Mouse (Mus musculus) MEL (cell line): ENCODE measurements at regions not wholly inside any gene's neighbourhood (a gene's known extent, or its start where the extent isn't known, plus 50 kb on each side); places are given as distances from the start of the nearest gene placed in this dataset.

Experiments
- DNase-seq: peaks from one replicate; pipeline ENCODE4 v3.0.0; 2011; ENCODE audit warnings: low read depth, low spot score
- H3K27ac ChIP-seq: 2 replicates; pipeline ENCODE4 v1.5.1; 2012; ENCODE audit warnings: low read depth, mild to moderate bottlenecking, control low read depth, low read length, moderate library complexity; ENCODE audit not compliant: control insufficient read depth
- H3K27me3 ChIP-seq, 2 experiments: fragments of 150-350 bp in 1 of 2; sonication (generic) in 1 of 2; 2 replicates each; pipeline ENCODE4 v1.6.1; 2012; ENCODE audit warnings: low read length in 2 of 2, mild to moderate bottlenecking in 2 of 2, improper control_type of control experiment in 1 of 2, moderate library complexity in 1 of 2; ENCODE audit not compliant: insufficient read depth in 2 of 2, control insufficient read depth in 1 of 2
- H3K36me3 ChIP-seq, 2 experiments: 2 replicates each; pipeline ENCODE4 v1.6.1; 2012 to 2014; ENCODE audit warnings: low read length in 2 of 2, improper control_type of control experiment in 1 of 2, inconsistent platforms in 1 of 2, mild to moderate bottlenecking in 1 of 2; ENCODE audit not compliant: insufficient read depth in 2 of 2, control insufficient read depth in 1 of 2
- H3K4me1 ChIP-seq, 2 experiments: fragments of 150-350 bp in 1 of 2; sonication (generic) in 1 of 2; 2 replicates each; pipeline ENCODE4 v1.6.1; 2012; ENCODE audit warnings: low read length in 2 of 2, improper control_type of control experiment in 1 of 2, mild to moderate bottlenecking in 1 of 2; ENCODE audit not compliant: insufficient read depth in 2 of 2, control insufficient read depth in 1 of 2
- H3K4me3 ChIP-seq, 2 experiments: fragments of 150-350 bp in 1 of 2; sonication (generic) in 1 of 2; 2 replicates each; pipeline ENCODE4 v1.5.1; 2012; ENCODE audit warnings: low read depth in 2 of 2, low read length in 2 of 2, mild to moderate bottlenecking in 2 of 2, moderate library complexity in 2 of 2, control low read depth in 1 of 2, improper control_type of control experiment in 1 of 2; ENCODE audit not compliant: control insufficient read depth in 1 of 2, insufficient read depth in 1 of 2
- H3K79me2 ChIP-seq: 2 replicates; pipeline ENCODE4 v1.6.1; 2012; ENCODE audit warnings: mild to moderate bottlenecking, low read length, moderate library complexity; ENCODE audit not compliant: control insufficient read depth, poor library complexity, insufficient read depth
- H3K9ac ChIP-seq: 2 replicates; pipeline ENCODE4 v1.6.1; 2012; ENCODE audit warnings: low read depth, mild to moderate bottlenecking, control low read depth, low read length, moderate library complexity; ENCODE audit not compliant: control insufficient read depth, poor library complexity, severe bottlenecking
- H3K9me3 ChIP-seq: fragments of 150-350 bp; sonication (generic); replicated peaks from 2 replicates; pipeline ENCODE4 v1.6.1; 2012; ENCODE audit warnings: mild to moderate bottlenecking, low read length, improper control_type of control experiment, moderate library complexity; ENCODE audit not compliant: insufficient read depth
- BHLHE40 ChIP-seq: IDR thresholded peaks from 2 replicates; pipeline ENCODE4 v1.6.1; 2012; ENCODE audit warnings: low read depth, mild to moderate bottlenecking, inconsistent platforms, low read length, improper control_type of control experiment, borderline replicate concordance
- E2F4 ChIP-seq: IDR thresholded peaks from 2 replicates; pipeline ENCODE4 v1.6.1; 2011; ENCODE audit warnings: low read depth, low read length, improper control_type of control experiment, borderline replicate concordance
- ELF1 ChIP-seq: IDR thresholded peaks from 2 replicates; pipeline ENCODE4 v1.6.1; 2014; ENCODE audit warnings: low read depth, mild to moderate bottlenecking, inconsistent platforms, low read length, improper control_type of control experiment, moderate library complexity
- ETS1 ChIP-seq: IDR thresholded peaks from 2 replicates; pipeline ENCODE4 v1.6.1; 2012; ENCODE audit warnings: low read depth, mild to moderate bottlenecking, inconsistent platforms, low read length, improper control_type of control experiment, moderate library complexity
- GABPA ChIP-seq: IDR thresholded peaks from 2 replicates; pipeline ENCODE4 v1.6.1; 2012; ENCODE audit warnings: low read depth, mild to moderate bottlenecking, inconsistent platforms, low read length, improper control_type of control experiment, moderate library complexity
- GATA1 ChIP-seq: IDR thresholded peaks from 2 replicates; pipeline ENCODE4 v1.6.1; 2011; ENCODE audit warnings: low read depth, low read length, improper control_type of control experiment
- HCFC1 ChIP-seq: IDR thresholded peaks from 2 replicates; pipeline ENCODE4 v1.6.1; 2012; ENCODE audit warnings: low read depth, mild to moderate bottlenecking, inconsistent platforms, low read length, improper control_type of control experiment, moderate library complexity
- JUND ChIP-seq: IDR thresholded peaks from 2 replicates; pipeline ENCODE4 v1.6.1; 2011; ENCODE audit warnings: low read depth, mild to moderate bottlenecking, improper control_type of control experiment, low read length
- KAT2A ChIP-seq: conservative IDR thresholded peaks from 2 replicates; pipeline ENCODE4 v1.6.1; 2012; ENCODE audit warnings: low read depth, low read length, improper control_type of control experiment, inconsistent platforms
- MAFK ChIP-seq: IDR thresholded peaks from 2 replicates; pipeline ENCODE4 v1.6.1; 2011; ENCODE audit warnings: low read depth, mild to moderate bottlenecking, low read length, improper control_type of control experiment, borderline replicate concordance
- MAX ChIP-seq: IDR thresholded peaks from 2 replicates; pipeline ENCODE4 v1.6.1; 2011; ENCODE audit warnings: low read length, improper control_type of control experiment
- MAZ ChIP-seq: IDR thresholded peaks from 2 replicates; pipeline ENCODE4 v1.6.1; 2012; ENCODE audit warnings: low read depth, mild to moderate bottlenecking, inconsistent platforms, low read length, improper control_type of control experiment
- MYC ChIP-seq: IDR thresholded peaks from 2 replicates; pipeline ENCODE4 v1.6.1; 2011; ENCODE audit warnings: low read depth, mild to moderate bottlenecking, low read length, improper control_type of control experiment, moderate library complexity
- NELFE ChIP-seq: IDR thresholded peaks from 2 replicates; pipeline ENCODE4 v1.6.1; 2011; ENCODE audit warnings: low read depth, low read length, improper control_type of control experiment
- NRF1 ChIP-seq: IDR thresholded peaks from 2 replicates; pipeline ENCODE4 v1.6.1; 2014; ENCODE audit warnings: low read depth, mild to moderate bottlenecking, inconsistent platforms, low read length, improper control_type of control experiment, moderate library complexity; ENCODE audit not compliant: poor library complexity, insufficient read depth, severe bottlenecking
- POLR2A ChIP-seq, 2 experiments: IDR thresholded peaks; 2 replicates each; pipeline ENCODE4 v1.6.1; 2011 to 2012; ENCODE audit warnings: low read length in 2 of 2, mild to moderate bottlenecking in 2 of 2, control low read depth in 1 of 2, improper control_type of control experiment in 1 of 2, low read depth in 1 of 2, moderate library complexity in 1 of 2; ENCODE audit not compliant: control insufficient read depth in 1 of 2, insufficient read depth in 1 of 2, poor library complexity in 1 of 2
- POLR2AphosphoS5 ChIP-seq: IDR thresholded peaks from 2 replicates; pipeline ENCODE4 v1.6.1; 2012; ENCODE audit warnings: low read depth, borderline replicate concordance, mild to moderate bottlenecking, inconsistent platforms, low read length, moderate library complexity, mixed read lengths
- RAD21 ChIP-seq: IDR thresholded peaks from 2 replicates; pipeline ENCODE4 v1.6.1; 2011; ENCODE audit warnings: mild to moderate bottlenecking, low read depth, low read length, improper control_type of control experiment
- RCOR1 ChIP-seq: IDR thresholded peaks from 2 replicates; pipeline ENCODE4 v1.6.1; 2012; ENCODE audit warnings: low read depth, mild to moderate bottlenecking, inconsistent platforms, low read length, improper control_type of control experiment
- SIN3A ChIP-seq: IDR thresholded peaks from 2 replicates; pipeline ENCODE4 v1.6.1; 2012; ENCODE audit warnings: low read length, improper control_type of control experiment, inconsistent platforms
- TAL1 ChIP-seq: IDR thresholded peaks from 2 replicates; pipeline ENCODE4 v1.6.1; 2012; ENCODE audit warnings: mild to moderate bottlenecking, inconsistent platforms, low read length, moderate library complexity, mixed read lengths
- UBTF ChIP-seq: IDR thresholded peaks from 2 replicates; pipeline ENCODE4 v1.6.1; 2012; ENCODE audit warnings: low read depth, mild to moderate bottlenecking, inconsistent platforms, low read length, improper control_type of control experiment, moderate library complexity, borderline replicate concordance; ENCODE audit not compliant: insufficient read depth
- USF1 ChIP-seq: IDR thresholded peaks from 2 replicates; pipeline ENCODE4 v1.6.1; 2014; ENCODE audit warnings: low read depth, mild to moderate bottlenecking, inconsistent platforms, low read length, improper control_type of control experiment, moderate library complexity
- USF2 ChIP-seq, 2 experiments: IDR thresholded peaks; 2 replicates each; pipeline ENCODE4 v1.6.1; 2011 to 2012; ENCODE audit warnings: improper control_type of control experiment in 2 of 2, low read length in 2 of 2, borderline replicate concordance in 1 of 2, inconsistent platforms in 1 of 2, low read depth in 1 of 2, mild to moderate bottlenecking in 1 of 2; ENCODE audit not compliant: insufficient read depth in 1 of 2
- ZC3H11A ChIP-seq: IDR thresholded peaks from 2 replicates; pipeline ENCODE4 v1.6.1; 2012; ENCODE audit warnings: low read depth, mild to moderate bottlenecking, inconsistent platforms, low read length, improper control_type of control experiment
- ZMIZ1 ChIP-seq: IDR thresholded peaks from 2 replicates; pipeline ENCODE4 v1.6.1; 2012; ENCODE audit warnings: low read depth, mild to moderate bottlenecking, inconsistent platforms, low read length, improper control_type of control experiment, moderate library complexity

DNA sequence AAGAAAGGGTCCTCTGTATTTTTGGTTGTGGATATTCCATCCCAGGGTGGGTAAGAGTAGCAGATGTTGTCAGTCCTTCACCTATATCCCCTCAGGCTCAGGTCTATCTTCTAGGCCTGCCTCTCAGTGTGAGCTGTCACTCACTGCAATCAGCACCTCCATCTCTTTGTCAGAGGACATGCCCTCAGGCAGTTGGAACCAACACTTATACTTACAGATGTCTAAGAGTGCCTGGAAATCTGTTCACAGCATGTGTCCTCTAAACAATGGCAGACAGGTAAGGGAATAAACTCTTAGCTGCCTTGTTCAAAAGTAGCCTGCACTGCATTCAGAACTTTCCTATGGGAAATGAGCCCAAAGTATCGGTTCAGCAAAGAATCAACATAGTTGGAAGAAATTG lies 153.1 kb upstream of the Gap43 start:
- Histone ChIP-seq H3K27ac (no peak overlapping the region), H3K9ac (no peak overlapping the region)
- no peak for TF ChIP-seq POLR2AphosphoS5
- TF ChIP-seq NELFE, result no peak
- no peak for TF ChIP-seq MAZ
- no peak for TF ChIP-seq ZMIZ1
- no peak for TF ChIP-seq SIN3A
- no peak for TF ChIP-seq RAD21
- no peak for TF ChIP-seq GABPA
- TF ChIP-seq USF2 (IDR thresholded peaks at IDR 0.05; ENCODE audit: borderline replicate concordance in 1 of 2, insufficient read depth in 1 of 2, low read depth in 1 of 2, low read length in 2 of 2), result no peak
- TF ChIP-seq JUND, result no peak
- no peak for TF ChIP-seq ETS1
- no peak for TF ChIP-seq KAT2A
- TF ChIP-seq MAX, result no peak
- no peak for TF ChIP-seq RCOR1
- TF ChIP-seq GATA1, result no peak
- no peak for TF ChIP-seq USF1
- no peak for TF ChIP-seq UBTF

GRCm38 (mm10) chr16:42488745-42489144 lies 148.3 kb upstream of the Gap43 start:
- DNase-seq, result no peak
- Histone ChIP-seq H3K36me3 (no peaks in the 10 kb centered on the region), H3K9ac (no peak overlapping the region), H3K4me3 (no peak overlapping the region), H3K27ac (no peak overlapping the region), H3K4me1 (no peaks in the 10 kb centered on the region), H3K9me3 (no peaks in the 10 kb centered on the region), H3K79me2 (no peaks in the 10 kb centered on the region), H3K27me3 (peaks cover 0 to 2% of the 10 kb centered on the region in 2 experiments; a peak in 2 of 4 replicates)
- TF ChIP-seq USF1, result no peak
- no peak for TF ChIP-seq E2F4
- TF ChIP-seq ZC3H11A, result no peak
- no peak for TF ChIP-seq NRF1
- TF ChIP-seq HCFC1, result no peak
- TF ChIP-seq RAD21, result no peak
- TF ChIP-seq MAFK, result no peak
- TF ChIP-seq KAT2A, result no peak
- no peak for TF ChIP-seq MYC
- no peak for TF ChIP-seq GATA1
- TF ChIP-seq TAL1, result no peak
- TF ChIP-seq ELF1, result no peak
- TF ChIP-seq JUND, result no peak
- no peak for TF ChIP-seq ETS1
- no peak for TF ChIP-seq SIN3A
- TF ChIP-seq BHLHE40, result no peak
- TF ChIP-seq MAX, result no peak
- TF ChIP-seq POLR2A (IDR thresholded peaks at IDR 0.05; ENCODE audit: control insufficient read depth in 1 of 2, insufficient read depth in 1 of 2, low read depth in 1 of 2, low read length in 2 of 2, poor library complexity in 1 of 2), result no peak
- no peak for TF ChIP-seq MAZ

More for the DNA sequence above, 153.1 kb upstream of the Gap43 start:
- Histone ChIP-seq H3K79me2 (no peaks in the 10 kb centered on the region), H3K4me1 (no peaks in the 10 kb centered on the region), H3K36me3 (no peaks in the 10 kb centered on the region), H3K4me3 (no peak overlapping the region), H3K27me3 (peaks cover 0 to 3% of the 10 kb centered on the region in 2 experiments; a peak in 2 of 4 replicates), H3K9me3 (no peaks in the 10 kb centered on the region)
- DNase-seq, result no peak
